Comparison of ENCODE assay signal across 21 mouse cellular contexts in the genomic region with DNA sequence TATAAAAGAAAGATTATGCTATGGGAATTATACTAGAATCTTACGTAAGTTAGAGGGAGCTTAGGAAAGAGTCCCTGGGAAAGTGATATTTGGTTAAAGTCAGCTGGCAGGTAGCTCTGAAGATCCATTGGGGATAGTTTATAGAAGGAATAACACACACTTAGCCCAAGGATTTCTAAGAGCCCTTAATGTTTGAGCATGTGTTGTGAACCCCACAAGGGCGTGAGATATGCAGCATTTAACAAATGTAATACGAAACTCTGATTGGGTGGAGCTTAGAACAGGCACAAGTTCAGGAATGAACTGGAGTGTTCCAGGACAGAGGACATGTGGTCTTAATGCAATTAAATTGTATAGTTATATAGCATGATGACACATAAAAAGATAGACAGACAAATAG.
DNase-seq lines count a peak whose midpoint lies in the region; ATAC-seq lines count a peak whose summit lies in the region.
"Had no signal": no experiment of that assay in that cellular context is flagged by ENCODE, and none has a peak within 500 bp of the region (broad histone marks: within the 10 kb centered on the region; RNA-seq: fewer than 3 reads in every experiment).

No protein-coding gene starts in this region.

- DNase-seq in heart, adult 11 months, result peak; percentile 66
- no peak for DNase-seq in heart, adult 9 months (ENCODE audit: low spot score in 2 of 2)
- DNase-seq in hindbrain, embryonic 14.5 days (ENCODE audit: low spot score), result peak; percentile 10
- no peak for DNase-seq in limb, embryonic 10.5 days (ENCODE audit: low spot score)
- DNase-seq: adrenal gland, adult 2 months; adrenal gland, adult 8-10 months; adrenal gland, postnatal 10 days; adrenal gland, postnatal 14 days; adrenal gland, postnatal 25 days; adrenal gland, postnatal 36 days; B cell, adult 2 months; cerebellum, adult 11 months; cerebellum, adult 11-12 months; cerebellum, adult 18-20 months had no signal

- no peaks in the 10 kb centered on the region for H3K4me1 ChIP-seq in hindbrain, embryonic 14.5 days (replicated peaks; ENCODE audit: control insufficient read depth, insufficient read depth, low read length)
- H3K4me1 ChIP-seq in hindbrain, embryonic 12.5 days, result 0 out of 2 replicates have a peak, but pooled peaks cover 2% of the 10 kb centered on the region
- no peaks in the 10 kb centered on the region for H3K4me1 ChIP-seq in limb, embryonic 13.5 days
- peaks cover 6% of the 10 kb centered on the region for H3K4me1 ChIP-seq in limb, embryonic 10.5 days

- 86% methylated on average over 3 of the region's 3 CpGs for WGBS in hindbrain, embryonic 14.5 days
- WGBS in hindbrain, embryonic 12.5 days, result 88% methylated on average over 3 of the region's 3 CpGs
- 50% methylated on average over 3 of the region's 3 CpGs for WGBS in limb, embryonic 13.5 days
- 75% methylated on average over 3 of the region's 3 CpGs for WGBS in limb, embryonic 10.5 days

- H3K27ac ChIP-seq in hindbrain, embryonic 14.5 days, result no peak overlapping the region
- H3K27ac ChIP-seq in hindbrain, embryonic 12.5 days, result no peak overlapping the region
- no peak overlapping the region for H3K27ac ChIP-seq in limb, embryonic 13.5 days
- no peak overlapping the region for H3K27ac ChIP-seq in limb, embryonic 10.5 days

- H3K9me3 ChIP-seq in hindbrain, embryonic 14.5 days (ENCODE audit: control insufficient read depth, low read length), result no peaks in the 10 kb centered on the region
- no peaks in the 10 kb centered on the region for H3K9me3 ChIP-seq in hindbrain, embryonic 12.5 days (replicated peaks)
- H3K9me3 ChIP-seq in limb, embryonic 13.5 days, result no peaks in the 10 kb centered on the region
- no peaks in the 10 kb centered on the region for H3K9me3 ChIP-seq in limb, embryonic 10.5 days (replicated peaks)
- H3K9me3 ChIP-seq: G1E had no signal

- no peak overlapping the region for H3K9ac ChIP-seq in hindbrain, embryonic 14.5 days
- no peak overlapping the region for H3K9ac ChIP-seq in hindbrain, embryonic 12.5 days
- H3K9ac ChIP-seq in limb, embryonic 13.5 days, result no peak overlapping the region

- no peaks in the 10 kb centered on the region for H3K36me3 ChIP-seq in hindbrain, embryonic 14.5 days (replicated peaks; ENCODE audit: control insufficient read depth, insufficient read depth)
- H3K36me3 ChIP-seq in hindbrain, embryonic 12.5 days, result no peaks in the 10 kb centered on the region
- H3K36me3 ChIP-seq in limb, embryonic 13.5 days, result no peaks in the 10 kb centered on the region
- no peaks in the 10 kb centered on the region for H3K36me3 ChIP-seq in limb, embryonic 10.5 days
- H3K36me3 ChIP-seq: G1E had no signal

- ATAC-seq in hindbrain, embryonic 14.5 days (ENCODE audit: low FRiP score), result no peak
- ATAC-seq in hindbrain, embryonic 12.5 days (ENCODE audit: low FRiP score), result no peak
- peak; percentile 61; the same call in 1 of the 2 replicates for ATAC-seq in limb, embryonic 13.5 days (ENCODE audit: low FRiP score, low read depth)
- ATAC-seq: activated CD4-positive, CD25-positive, alpha-beta regulatory T cell, adult 4 months; CD4-positive, CD25-positive, alpha-beta regulatory T cell, adult 4 months; Patski had no signal

- no peaks in the 10 kb centered on the region for H3K27me3 ChIP-seq in hindbrain, embryonic 14.5 days (ENCODE audit: control insufficient read depth, insufficient read depth, low read length)
- H3K27me3 ChIP-seq in hindbrain, embryonic 12.5 days, result no peaks in the 10 kb centered on the region
- no peaks in the 10 kb centered on the region for H3K27me3 ChIP-seq in limb, embryonic 13.5 days
- H3K27me3 ChIP-seq in limb, embryonic 10.5 days (ENCODE audit: low read depth, poor library complexity, severe bottlenecking), result no peaks in the 10 kb centered on the region
- H3K27me3 ChIP-seq: CH12.LX, Patski had no signal

- no peak overlapping the region for H3K4me3 ChIP-seq in hindbrain, embryonic 14.5 days (replicated peaks; ENCODE audit: low read length)
- no peak overlapping the region for H3K4me3 ChIP-seq in hindbrain, embryonic 12.5 days
- no peak overlapping the region for H3K4me3 ChIP-seq in limb, embryonic 13.5 days
- no peak overlapping the region for H3K4me3 ChIP-seq in limb, embryonic 10.5 days

- H3K4me2 ChIP-seq in hindbrain, embryonic 14.5 days (replicated peaks), result no peak overlapping the region
- no peak overlapping the region for H3K4me2 ChIP-seq in hindbrain, embryonic 12.5 days (replicated peaks)
- H3K4me2 ChIP-seq in limb, embryonic 13.5 days (replicated peaks), result no peak overlapping the region

Comparison
In these comparisons a context has a peak if more than half of its experiments do, and no peak if none do; other contexts are left out.
1. DNase-seq: peak in heart, adult 11 months (single experiment) and hindbrain, embryonic 14.5 days (single experiment); none in heart, adult 9 months (0 of 2) and limb, embryonic 10.5 days (single experiment).